Mouse (Mus musculus) forebrain, embryonic 14.5 days (tissue): Measurements from ENCODE around the gene Asb15. TPM values are rescaled to one million over a fixed set of nuclear protein-coding genes. Genes with fewer than 3 reads are reported as not detected.

Experiments
- ATAC-seq: fragments of 200-750 bp; cut with Nextera tagmentation; 2 replicates; pipeline ENCODE4 v1.8.0; 2017; ENCODE audit warnings: mild to moderate bottlenecking, moderate library complexity
- DNase-seq: peaks from one replicate; pipeline ENCODE4 v3.0.0-alpha.2; 2015; ENCODE audit warnings: low spot score
- H3K27ac ChIP-seq: fragments of 300-500 bp; sonication (generic); 2 replicates; pipeline ENCODE4 v1.5.1; 2014; ENCODE audit warnings: low read depth, mild to moderate bottlenecking, control low read depth, low read length, moderate library complexity
- H3K27me3 ChIP-seq: fragments of 300-500 bp; sonication (generic); replicated peaks from 2 replicates; pipeline ENCODE4 v1.6.1; 2014; ENCODE audit warnings: low read length, control low read depth, mixed read lengths; ENCODE audit not compliant: control insufficient read depth, insufficient read depth
- H3K36me3 ChIP-seq: fragments of 300-500 bp; sonication (generic); 2 replicates; pipeline ENCODE4 v1.6.1; 2014; ENCODE audit warnings: low read length, control low read depth; ENCODE audit not compliant: control insufficient read depth, insufficient read depth
- H3K4me1 ChIP-seq: fragments of 300-500 bp; sonication (generic); 2 replicates; pipeline ENCODE4 v1.6.1; 2014; ENCODE audit warnings: antibody characterized with exemption, low read length, control low read depth; ENCODE audit not compliant: control insufficient read depth, insufficient read depth
- H3K4me2 ChIP-seq: fragments of 300-500 bp; sonication (generic); 2 replicates; pipeline ENCODE4 v1.6.1; 2014; ENCODE audit warnings: mild to moderate bottlenecking, control low read depth, low read length
- H3K4me3 ChIP-seq: fragments of 300-500 bp; sonication (generic); 2 replicates; pipeline ENCODE4 v1.5.1; 2014; ENCODE audit warnings: low read depth, low read length, control low read depth
- H3K9ac ChIP-seq: fragments of 300-500 bp; sonication (generic); 2 replicates; pipeline ENCODE4 v1.6.1; 2014; ENCODE audit warnings: mild to moderate bottlenecking, low read length, control low read depth, moderate library complexity
- H3K9me3 ChIP-seq: fragments of 300-500 bp; sonication (generic); replicated peaks from 2 replicates; pipeline ENCODE4 v1.6.1; 2016; ENCODE audit warnings: low read length, control low read depth, mixed read lengths; ENCODE audit not compliant: control insufficient read depth
- WGBS: fragments of 180-500 bp; shearing (Covaris S2); extraction: QIAGEN DNeasy Blood & Tissue Kit; methylation state at CpG from one replicate; pipeline ENCODE4 v1.1.7; 2014; 5-methylcytosine and 5-hydroxymethylcytosine counted together
- polyA plus RNA-seq: library from polyadenylated mRNA; unstranded; fragments of >200 nt; fragmentation: Nextera tagmentation; extraction: Ambion mirVana; gene quantifications from 2 replicates; pipeline ENCODE4 v1.2.1, GENCODE M21; 2014

Asb15 gene
- polyA plus RNA-seq, 1 experiment from 2014 or later: not detected

- H3K9me3 ChIP-seq: no peaks in the 10 kb centered on the region
- H3K9ac ChIP-seq: no peak overlapping the region
- H3K4me3 ChIP-seq: no peak overlapping the region
- no peaks in the 10 kb centered on the region for H3K4me1 ChIP-seq
- H3K4me2 ChIP-seq: no peak overlapping the region
- WGBS: 87% methylated on average over 5 of the region's 5 CpGs
- ATAC-seq (no peak; the same call in 1 of the 2 replicates), DNase-seq (no peak)
- no peaks in the 10 kb centered on the region for H3K27me3 ChIP-seq
- H3K27ac ChIP-seq: no peak overlapping the region
- H3K36me3 ChIP-seq: no peaks in the 10 kb centered on the region
These were observed 71.7 kb downstream of the Asb15 start for GRCm38 (mm10) chr6:24599639-24600038.

GRCm38 (mm10) chr6:24600134-24600533 lies 72.2 kb downstream of the Asb15 start:
- Histone ChIP-seq H3K4me3 (no peak overlapping the region), H3K4me1 (no peaks in the 10 kb centered on the region), H3K36me3 (no peaks in the 10 kb centered on the region), H3K4me2 (no peak overlapping the region), H3K9me3 (no peaks in the 10 kb centered on the region), H3K27ac (no peak overlapping the region), H3K27me3 (no peaks in the 10 kb centered on the region), H3K9ac (no peak overlapping the region)
- DNase-seq: no peak
- ATAC-seq: no peak
- 91% methylated on average over 6 of the region's 6 CpGs for WGBS

DNA sequence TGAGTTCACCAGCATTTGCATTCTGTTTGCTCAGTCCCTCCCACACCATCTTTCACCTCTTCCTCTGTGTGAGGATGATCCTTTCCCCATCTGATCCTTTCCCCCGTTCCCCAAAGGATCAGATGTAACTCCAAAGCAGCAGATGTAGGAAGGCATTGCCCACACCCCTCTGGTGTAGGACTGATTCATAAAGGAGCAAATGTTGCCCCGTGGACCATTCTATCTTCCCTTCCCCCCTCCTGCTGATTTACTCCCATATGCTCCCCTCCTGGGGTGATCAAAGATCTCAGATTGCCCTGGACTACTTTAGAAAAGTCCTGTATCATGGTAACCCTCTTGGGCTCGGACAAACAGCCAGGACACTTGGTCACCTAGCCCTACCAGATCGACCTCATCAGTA lies 72.8 kb downstream of the Asb15 start:
- WGBS: 84% methylated on average over 4 of the region's 4 CpGs

DNA sequence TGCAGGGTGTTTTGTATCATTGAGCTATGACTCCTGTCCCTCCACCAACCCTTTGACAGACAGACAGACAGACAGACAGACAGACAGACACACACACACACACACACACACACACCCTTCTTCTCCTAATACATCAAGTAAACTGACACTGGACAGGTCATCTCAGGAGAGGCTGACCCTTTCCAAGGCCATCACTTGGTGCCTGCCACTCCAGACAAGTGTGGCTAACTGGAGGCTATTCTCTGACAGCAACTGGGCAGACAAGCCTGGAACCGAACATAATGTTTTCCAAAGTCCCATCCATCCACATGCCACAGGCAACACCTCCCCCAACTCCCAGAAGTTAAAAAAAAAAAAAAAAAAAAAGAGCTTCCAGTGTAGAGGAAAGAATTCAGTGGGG lies 73.7 kb downstream of the Asb15 start:
- Histone ChIP-seq H3K4me1 (no peaks in the 10 kb centered on the region), H3K4me2 (no peak overlapping the region), H3K36me3 (no peaks in the 10 kb centered on the region), H3K27me3 (no peaks in the 10 kb centered on the region), H3K9ac (no peak overlapping the region), H3K27ac (no peak overlapping the region), H3K9me3 (no peaks in the 10 kb centered on the region), H3K4me3 (no peak overlapping the region)
- no peak for ATAC-seq
- no peak for DNase-seq
- 71% methylated on average over 1 of the region's 1 CpGs for WGBS

More for the DNA sequence above, 72.8 kb downstream of the Asb15 start:
- H3K27me3 ChIP-seq: no peaks in the 10 kb centered on the region
- no peak overlapping the region for H3K9ac ChIP-seq
- no peak overlapping the region for H3K4me3 ChIP-seq
- no peaks in the 10 kb centered on the region for H3K4me1 ChIP-seq
- no peaks in the 10 kb centered on the region for H3K9me3 ChIP-seq
- ATAC-seq (no peak), DNase-seq (no peak)
- no peak overlapping the region for H3K4me2 ChIP-seq
- H3K36me3 ChIP-seq: no peaks in the 10 kb centered on the region
- H3K27ac ChIP-seq: no peak overlapping the region

- Histone ChIP-seq H3K4me2 (no peak overlapping the region), H3K27me3 (no peaks in the 10 kb centered on the region), H3K4me3 (no peak overlapping the region), H3K9ac (no peak overlapping the region), H3K9me3 (no peaks in the 10 kb centered on the region), H3K36me3 (no peaks in the 10 kb centered on the region), H3K27ac (no peak overlapping the region), H3K4me1 (no peaks in the 10 kb centered on the region)
- WGBS: 81% methylated on average over 3 of the region's 3 CpGs
- ATAC-seq: no peak
- no peak for DNase-seq
These were observed 74.4 kb downstream of the Asb15 start for GRCm38 (mm10) chr6:24602351-24602750.

GRCm38 (mm10) chr6:24602993-24603392 lies 75.0 kb downstream of the Asb15 start:
- Histone ChIP-seq H3K27me3 (no peaks in the 10 kb centered on the region), H3K27ac (no peak overlapping the region), H3K36me3 (no peaks in the 10 kb centered on the region), H3K4me1 (no peaks in the 10 kb centered on the region), H3K4me3 (no peak overlapping the region), H3K9me3 (no peaks in the 10 kb centered on the region), H3K9ac (no peak overlapping the region), H3K4me2 (no peak overlapping the region)
- DNase-seq (no peak), ATAC-seq (no peak)
- WGBS: 91% methylated on average over 5 of the region's 5 CpGs

GRCm38 (mm10) chr6:24604289-24604688 lies 76.3 kb downstream of the Asb15 start:
- H3K9ac ChIP-seq: no peak overlapping the region
- no peak overlapping the region for H3K4me3 ChIP-seq
- DNase-seq: no peak
- H3K9me3 ChIP-seq: no peaks in the 10 kb centered on the region
- no peak overlapping the region for H3K27ac ChIP-seq
- no peak overlapping the region for H3K4me2 ChIP-seq
- ATAC-seq: no peak
- 96% methylated on average over 7 of the region's 7 CpGs for WGBS
- H3K36me3 ChIP-seq: no peaks in the 10 kb centered on the region
- no peaks in the 10 kb centered on the region for H3K4me1 ChIP-seq
- H3K27me3 ChIP-seq: no peaks in the 10 kb centered on the region

GRCm38 (mm10) chr6:24605631-24606030 lies 77.7 kb downstream of the Asb15 start:
- Histone ChIP-seq H3K4me2 (no peak overlapping the region), H3K36me3 (no peaks in the 10 kb centered on the region), H3K4me3 (no peak overlapping the region), H3K4me1 (no peaks in the 10 kb centered on the region), H3K9me3 (no peaks in the 10 kb centered on the region), H3K9ac (no peak overlapping the region), H3K27ac (no peak overlapping the region), H3K27me3 (no peaks in the 10 kb centered on the region)
- WGBS: 95% methylated on average over 8 of the region's 8 CpGs
- DNase-seq (no peak), ATAC-seq (no peak)

- no peak overlapping the region for H3K4me2 ChIP-seq
- no peaks in the 10 kb centered on the region for H3K27me3 ChIP-seq
- H3K36me3 ChIP-seq: no peaks in the 10 kb centered on the region
- 91% methylated on average over 10 of the region's 10 CpGs for WGBS
- ATAC-seq (no peak), DNase-seq (no peak)
- H3K9me3 ChIP-seq: no peaks in the 10 kb centered on the region
- H3K4me3 ChIP-seq: no peak overlapping the region
- H3K27ac ChIP-seq: no peak overlapping the region
- no peak overlapping the region for H3K9ac ChIP-seq
- no peaks in the 10 kb centered on the region for H3K4me1 ChIP-seq
These were observed 78.6 kb downstream of the Asb15 start for GRCm38 (mm10) chr6:24606512-24606911.
